Mouse (Mus musculus): ENCODE measurements around the gene Olfr1469.
"Not testable (repeated sequence)": the region's sequence is repeated elsewhere in the genome, so short reads cannot be mapped to it uniquely, and the experiment has no call there.

Olfr1469 gene

GRCm38 (mm10) chr19:13407549-13407948, at the start of gene Olfr1469:
TSS of gene Olfr1469 (plus strand) at chr19:13407849.
- no peak for DNase-seq (ENCODE audit: low read depth, low spot score)

GRCm38 (mm10) chr19:13361936-13362335, 45.7 kb upstream of the Olfr1469 start, which contains the start of gene Olfr1467:
TSS of gene Olfr1467 (plus strand) at chr19:13362236.
- DNase-seq (ENCODE audit: low read depth, low spot score) = no peak

- DNase-seq (ENCODE audit: low read depth, low spot score) = not testable (repeated sequence)
These were observed 35.5 kb downstream of the Olfr1469 start, which contains the start of gene Olfr1471 for GRCm38 (mm10) chr19:13443109-13443508. TSS of gene Olfr1471 (plus strand) at chr19:13443409.

GRCm38 (mm10) chr19:13455986-13456385, 48.3 kb downstream of the Olfr1469 start, which contains the start of gene Olfr1472:
TSS of gene Olfr1472 (minus strand) at chr19:13456086.
- DNase-seq (ENCODE audit: low read depth, low spot score) = no peak

Measured in telencephalon, adult 2 months (tissue).